Mouse (Mus musculus) midbrain, embryonic 11.5 days (tissue): ENCODE results near the gene Atp4b. TPM values are rescaled to one million over a fixed set of nuclear protein-coding genes. Genes with fewer than 3 reads are reported as not detected.

Experiments
- ATAC-seq: fragments of 200-750 bp; cut with Nextera tagmentation; 2 replicates; pipeline ENCODE4 v1.8.0; 2017; ENCODE audit warnings: moderate TSS enrichment, moderate library complexity; ENCODE audit not compliant: low FRiP score
- DNase-seq: peaks from one replicate; pipeline ENCODE4 v3.0.0; 2015; ENCODE audit warnings: low spot score; ENCODE audit errors: missing footprints
- H3K27ac ChIP-seq: fragments of 300-500 bp; sonication (generic); 2 replicates; pipeline ENCODE4 v1.5.1; 2014; ENCODE audit warnings: low read depth, low read length
- H3K27me3 ChIP-seq: fragments of 300-500 bp; sonication (generic); 2 replicates; pipeline ENCODE4 v1.6.1; 2014; ENCODE audit warnings: mild to moderate bottlenecking, low read length, moderate library complexity, mixed read lengths; ENCODE audit not compliant: control insufficient read depth, insufficient read depth
- H3K36me3 ChIP-seq: fragments of 300-500 bp; sonication (generic); 2 replicates; pipeline ENCODE4 v1.6.1; 2014; ENCODE audit warnings: mild to moderate bottlenecking, low read length, moderate library complexity, mixed read lengths; ENCODE audit not compliant: control insufficient read depth, insufficient read depth
- H3K4me1 ChIP-seq: fragments of 300-500 bp; sonication (generic); 2 replicates; pipeline ENCODE4 v1.6.1; 2014; ENCODE audit warnings: low read length; ENCODE audit not compliant: control insufficient read depth, insufficient read depth
- H3K4me2 ChIP-seq: fragments of 300-500 bp; sonication (generic); 2 replicates; pipeline ENCODE4 v1.6.1; 2014; ENCODE audit warnings: mild to moderate bottlenecking, moderate library complexity
- H3K4me3 ChIP-seq: fragments of 300-500 bp; sonication (generic); 2 replicates; pipeline ENCODE4 v1.5.1; 2014; ENCODE audit warnings: low read depth, low read length
- H3K9ac ChIP-seq: fragments of 300-500 bp; sonication (generic); 2 replicates; pipeline ENCODE4 v1.6.1; 2014; ENCODE audit warnings: low read length
- H3K9me3 ChIP-seq: fragments of 300-500 bp; sonication (generic); 2 replicates; pipeline ENCODE4 v1.6.1; 2016; ENCODE audit warnings: low read length; ENCODE audit not compliant: control insufficient read depth
- WGBS: fragments of 180-500 bp; shearing (Covaris S2); extraction: QIAGEN DNeasy Blood & Tissue Kit; methylation state at CpG from one replicate; pipeline ENCODE4 v1.1.7; 2014; 5-methylcytosine and 5-hydroxymethylcytosine counted together
- polyA plus RNA-seq: library from polyadenylated mRNA; unstranded; fragments of >200 nt; fragmentation: Nextera tagmentation; extraction: Ambion mirVana; gene quantifications from 2 replicates; pipeline ENCODE4 v1.2.1, GENCODE M21; 2014

Gene Atp4b
- polyA plus RNA-seq, 1 experiment from 2014 or later = 0.14 TPM

DNA sequence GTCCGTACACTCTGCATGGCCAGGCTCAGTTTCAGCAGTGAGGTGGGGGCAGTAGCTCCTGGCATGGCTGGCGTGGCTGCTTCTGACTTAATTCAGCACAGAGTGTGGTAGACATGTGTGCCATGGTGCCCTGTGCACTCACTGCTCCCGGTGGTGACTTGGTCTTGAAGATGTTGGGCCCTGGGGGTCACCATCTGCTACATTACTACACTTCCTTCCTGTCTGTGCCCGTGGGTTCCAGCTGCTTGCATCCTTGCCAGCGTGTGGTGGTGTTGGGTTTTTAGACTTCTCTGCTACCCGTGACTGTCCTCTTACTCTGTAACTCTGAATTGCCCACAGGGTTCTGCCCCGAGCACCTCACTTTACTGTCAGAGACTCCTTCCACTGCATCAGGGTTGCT is 36.4 kb downstream of the Atp4b start:
- H3K4me1 ChIP-seq = no peaks in the 10 kb centered on the region
- 95% methylated on average over 7 of the region's 7 CpGs for WGBS
- no peaks in the 10 kb centered on the region for H3K27me3 ChIP-seq
- no peak for DNase-seq
- H3K4me3 ChIP-seq = no peak overlapping the region
- H3K27ac ChIP-seq = no peak overlapping the region
- H3K4me2 ChIP-seq = no peak overlapping the region
- H3K9ac ChIP-seq = no peak overlapping the region
- H3K36me3 ChIP-seq = peaks cover 50% of the 10 kb centered on the region
- ATAC-seq = no peak
- H3K9me3 ChIP-seq = 0 out of 2 replicates have a peak, but pooled peaks cover 2% of the 10 kb centered on the region

GRCm38 (mm10) chr8:13356681-13357080 is 39.9 kb downstream of the Atp4b start:
- WGBS = 89% methylated on average over 10 of the region's 10 CpGs
- H3K36me3 ChIP-seq = peaks cover 45% of the 10 kb centered on the region
- ATAC-seq (no peak), DNase-seq (no peak)
- no peak overlapping the region for H3K4me3 ChIP-seq
- no peaks in the 10 kb centered on the region for H3K27me3 ChIP-seq
- no peak overlapping the region for H3K9ac ChIP-seq
- H3K9me3 ChIP-seq = 0 out of 2 replicates have a peak, but pooled peaks cover 1% of the 10 kb centered on the region
- H3K4me2 ChIP-seq = no peak overlapping the region
- no peak overlapping the region for H3K27ac ChIP-seq
- H3K4me1 ChIP-seq = no peaks in the 10 kb centered on the region

DNA sequence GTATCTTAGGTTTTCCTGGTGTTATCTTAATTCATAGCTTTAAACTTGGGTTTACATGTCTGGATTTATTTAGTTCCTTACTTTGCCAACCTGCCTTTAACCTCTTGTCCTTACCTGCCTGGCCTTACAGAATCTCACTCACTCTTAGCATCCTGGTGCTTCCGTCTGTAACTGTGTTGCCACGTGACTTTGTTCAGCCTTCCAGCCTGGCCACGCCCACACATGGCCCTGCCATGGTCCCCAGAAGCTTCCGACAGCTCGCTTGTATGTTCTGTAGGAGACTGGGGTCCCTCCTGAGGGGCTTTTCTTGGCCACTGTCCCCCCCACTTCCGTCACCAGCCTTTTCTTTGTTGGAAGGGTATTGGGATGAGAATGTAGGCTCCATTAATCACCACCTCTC is 40.4 kb downstream of the Atp4b start:
- Histone ChIP-seq H3K9me3 (no peaks in the 10 kb centered on the region), H3K36me3 (peaks cover 43% of the 10 kb centered on the region), H3K4me1 (no peaks in the 10 kb centered on the region), H3K27ac (no peak overlapping the region), H3K9ac (no peak overlapping the region), H3K4me3 (no peak overlapping the region), H3K27me3 (no peaks in the 10 kb centered on the region), H3K4me2 (no peak overlapping the region)
- DNase-seq (no peak), ATAC-seq (no peak)
- WGBS = 92% methylated on average over 6 of the region's 6 CpGs

DNA sequence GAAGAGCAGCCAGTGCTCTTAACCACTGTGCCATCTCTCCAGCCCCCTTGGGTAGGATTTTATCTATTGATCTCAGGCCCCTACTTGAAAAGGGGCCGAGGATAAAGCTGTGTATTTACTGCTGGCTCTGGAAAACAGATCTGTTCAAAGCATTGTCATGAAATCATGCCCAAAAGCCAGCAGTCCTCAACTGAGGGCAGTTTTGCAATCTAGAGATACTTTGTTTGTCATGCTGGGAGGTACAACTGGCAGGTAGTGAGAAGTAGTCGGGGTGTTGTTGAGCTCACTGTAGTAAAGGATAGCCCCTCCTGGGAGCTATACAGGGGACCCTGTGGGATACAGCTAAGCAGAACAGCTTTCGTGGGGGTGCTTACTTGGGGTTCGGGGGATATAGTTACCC is 42.7 kb downstream of the Atp4b start:
- Histone ChIP-seq H3K27ac (no peak overlapping the region), H3K36me3 (peaks cover 33% of the 10 kb centered on the region), H3K4me2 (no peak overlapping the region), H3K4me1 (no peaks in the 10 kb centered on the region), H3K27me3 (no peaks in the 10 kb centered on the region), H3K9me3 (no peaks in the 10 kb centered on the region), H3K9ac (no peak overlapping the region), H3K4me3 (no peak overlapping the region)
- DNase-seq (no peak), ATAC-seq (no peak)
- 83% methylated on average over 4 of the region's 4 CpGs for WGBS

DNA sequence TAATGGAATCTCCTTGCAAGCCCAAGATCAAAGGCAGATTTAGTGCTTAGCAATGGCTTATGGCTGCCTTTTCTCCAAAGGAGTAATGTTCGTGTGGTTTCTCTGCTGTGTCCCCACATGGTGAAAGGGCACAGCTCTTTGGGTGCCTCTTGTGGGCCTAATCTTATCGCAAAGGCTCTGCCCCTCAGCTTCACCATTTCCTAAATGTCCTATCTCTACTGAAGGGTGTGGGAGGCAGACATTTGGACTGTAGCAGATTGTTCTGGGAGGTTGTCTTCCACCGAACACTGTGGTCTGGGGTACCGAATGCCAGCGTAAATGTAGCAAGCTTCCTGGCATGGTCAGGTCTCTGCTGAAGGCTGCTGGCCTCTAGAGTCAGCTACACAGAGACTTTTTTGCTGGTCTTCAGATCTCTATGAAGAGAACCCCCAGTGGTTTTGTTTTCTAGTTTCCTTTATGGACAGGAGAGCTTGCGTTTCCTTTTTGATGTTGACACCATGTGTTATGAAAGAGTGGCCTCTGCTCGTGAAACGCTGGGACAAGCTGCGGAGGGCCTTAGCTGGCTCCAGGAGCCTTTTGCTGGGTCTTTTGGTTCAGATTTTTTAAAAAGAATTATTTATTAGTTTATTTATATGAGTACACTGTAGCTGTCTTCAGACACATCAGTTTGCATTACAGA is 43.3 kb downstream of the Atp4b start:
- Histone ChIP-seq H3K36me3 (peaks cover 34% of the 10 kb centered on the region), H3K4me3 (no peak overlapping the region), H3K9me3 (no peaks in the 10 kb centered on the region), H3K9ac (no peak overlapping the region), H3K27ac (no peak overlapping the region), H3K4me1 (no peaks in the 10 kb centered on the region), H3K4me2 (no peak overlapping the region), H3K27me3 (no peaks in the 10 kb centered on the region)
- WGBS = 81% methylated on average over 9 of the region's 9 CpGs
- ATAC-seq (no peak), DNase-seq (no peak)

DNA sequence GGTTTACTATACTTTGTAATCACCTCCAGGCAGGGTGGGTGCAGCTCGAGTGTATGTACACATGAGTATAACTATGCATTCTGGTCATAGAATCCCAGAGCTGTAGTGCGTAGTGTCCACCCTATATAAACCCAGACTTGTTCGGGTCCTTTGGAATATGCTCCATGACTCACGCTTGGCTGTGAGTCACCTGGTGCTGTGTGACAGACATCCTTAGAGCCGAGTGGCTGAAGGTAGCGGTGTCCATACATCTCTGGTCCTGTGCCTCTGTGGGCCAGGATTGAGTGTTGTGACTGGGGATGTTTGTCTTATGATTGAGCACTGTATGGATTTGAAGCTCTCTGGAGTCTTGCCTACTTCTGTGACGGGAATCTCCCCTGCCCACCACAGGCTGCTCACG is 44.0 kb downstream of the Atp4b start:
- Histone ChIP-seq H3K4me3 (no peak overlapping the region), H3K4me1 (no peaks in the 10 kb centered on the region), H3K27me3 (no peaks in the 10 kb centered on the region), H3K27ac (no peak overlapping the region), H3K9ac (no peak overlapping the region), H3K4me2 (no peak overlapping the region), H3K9me3 (no peaks in the 10 kb centered on the region), H3K36me3 (peaks cover 38% of the 10 kb centered on the region)
- DNase-seq = no peak
- 93% methylated on average over 8 of the region's 8 CpGs for WGBS
- ATAC-seq = no peak

- no peaks in the 10 kb centered on the region for H3K4me1 ChIP-seq
- no peak for ATAC-seq
- no peak overlapping the region for H3K27ac ChIP-seq
- H3K4me3 ChIP-seq = no peak overlapping the region
- DNase-seq = no peak
- no peak overlapping the region for H3K9ac ChIP-seq
- 87% methylated on average over 5 of the region's 5 CpGs for WGBS
- no peaks in the 10 kb centered on the region for H3K27me3 ChIP-seq
- no peaks in the 10 kb centered on the region for H3K9me3 ChIP-seq
- H3K36me3 ChIP-seq = peaks cover 37% of the 10 kb centered on the region
- no peak overlapping the region for H3K4me2 ChIP-seq
Measured at GRCm38 (mm10) chr8:13351593-13351992, 45.0 kb downstream of the Atp4b start.

GRCm38 (mm10) chr8:13350052-13350451 is 46.6 kb downstream of the Atp4b start:
- Histone ChIP-seq H3K36me3 (peaks cover 39% of the 10 kb centered on the region; the same call in 1 of the 2 replicates), H3K27ac (no peak overlapping the region), H3K27me3 (no peaks in the 10 kb centered on the region), H3K9me3 (no peaks in the 10 kb centered on the region), H3K4me2 (no peak overlapping the region), H3K9ac (no peak overlapping the region), H3K4me3 (no peak overlapping the region), H3K4me1 (no peaks in the 10 kb centered on the region)
- ATAC-seq (no peak), DNase-seq (no peak)
- WGBS = 91% methylated on average over 7 of the region's 7 CpGs

DNA sequence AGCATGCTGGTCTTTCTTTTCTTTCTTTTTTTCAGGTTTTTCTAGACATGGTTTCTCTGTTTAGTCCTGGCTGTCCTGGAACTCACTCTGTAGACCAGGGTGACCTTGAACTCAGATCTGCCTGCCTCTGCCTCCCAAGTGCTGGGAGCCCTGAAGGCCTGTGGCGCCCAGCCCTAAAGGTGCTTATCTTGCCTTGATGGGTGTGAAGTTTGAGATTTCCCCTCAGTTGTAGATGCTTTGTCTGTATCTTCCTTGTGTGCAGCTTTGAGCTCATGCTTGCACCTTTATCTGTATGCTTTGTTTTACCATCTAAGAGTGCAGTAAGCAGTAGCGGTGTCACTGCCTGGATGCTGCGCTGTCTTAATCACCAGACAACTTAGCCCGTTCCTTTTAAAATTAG is 53.5 kb downstream of the Atp4b start:
- no peak overlapping the region for H3K4me2 ChIP-seq
- no peak overlapping the region for H3K4me3 ChIP-seq
- H3K27me3 ChIP-seq = no peaks in the 10 kb centered on the region
- H3K36me3 ChIP-seq = peaks cover 36% of the 10 kb centered on the region
- DNase-seq = no peak
- no peaks in the 10 kb centered on the region for H3K9me3 ChIP-seq
- no peak overlapping the region for H3K27ac ChIP-seq
- no peak for ATAC-seq
- H3K9ac ChIP-seq = no peak overlapping the region
- peaks cover 10% of the 10 kb centered on the region for H3K4me1 ChIP-seq
- WGBS = 98% methylated on average over 4 of the region's 4 CpGs
